Mouse (Mus musculus): ENCODE data around the gene Fhod1. TPM values are rescaled to one million over a fixed set of nuclear protein-coding genes. Genes with fewer than 3 reads are reported as not detected.

The Fhod1 gene
- polyA plus RNA-seq (2017; shearing (Covaris generic)) = 1.7 TPM

DNA sequence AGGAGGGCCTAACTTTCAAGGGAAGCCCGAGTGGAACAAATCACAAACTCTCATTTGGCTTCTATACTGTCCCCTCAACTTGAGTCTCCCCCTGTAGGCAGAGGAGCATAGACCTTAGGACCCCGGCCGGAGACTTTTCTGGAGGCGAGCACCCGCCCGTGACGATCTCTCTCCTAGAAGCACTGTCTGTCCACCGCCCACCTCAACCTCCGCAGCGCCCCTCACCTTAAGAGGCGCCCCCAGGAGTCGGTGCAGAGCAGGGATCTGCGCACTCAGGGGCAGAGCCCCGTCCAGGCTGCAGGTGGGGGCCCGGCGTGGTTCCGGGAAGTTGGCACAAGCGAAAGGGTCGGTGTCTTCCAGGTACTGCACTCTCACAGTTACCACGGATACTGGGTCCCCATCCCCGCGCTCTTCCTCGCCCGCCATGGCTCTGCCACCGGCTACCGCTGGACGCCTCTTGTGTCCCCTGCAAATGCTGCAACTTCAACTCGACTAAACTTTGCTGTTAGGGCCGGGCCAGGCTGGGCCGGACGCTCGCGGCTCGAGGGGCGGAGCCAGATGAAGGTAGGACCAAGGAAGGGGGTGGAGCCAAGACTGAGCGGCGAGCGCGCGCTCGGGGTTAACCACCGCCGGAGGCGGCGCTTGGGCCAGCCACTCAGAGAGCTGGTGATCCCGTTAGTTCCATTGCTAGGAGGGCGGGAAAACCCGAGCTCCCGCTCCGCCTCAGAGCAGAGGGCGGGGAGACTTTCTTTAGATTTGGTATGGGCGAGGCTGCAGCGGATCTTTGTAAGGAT is at the start of gene Fhod1:
Gene Fhod1 (minus strand): TSS at position 526 of the 794 bp plus-strand sequence.

DNA sequence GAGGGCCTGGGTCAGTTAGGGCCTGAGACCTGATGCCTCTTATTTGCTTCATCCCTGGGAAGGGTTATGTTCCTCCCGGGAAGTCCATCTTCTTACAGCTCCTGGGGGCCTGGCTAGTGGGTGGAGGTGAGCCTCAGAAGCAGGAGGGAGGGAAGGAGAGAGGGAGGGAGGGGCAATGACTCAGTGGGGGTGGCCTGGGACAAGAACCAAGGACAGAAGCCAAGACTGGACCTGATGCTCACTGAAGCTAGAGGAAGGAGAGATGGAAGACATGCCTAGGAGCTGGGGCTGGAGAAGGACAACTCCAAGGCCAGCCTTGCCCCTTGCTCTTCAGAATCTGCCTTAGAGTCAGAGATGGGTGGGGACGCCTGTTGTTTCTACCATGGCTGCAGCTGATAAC is 25.3 kb upstream of the Fhod1 start, which contains the start of gene Plekhg4:
Gene Plekhg4 (plus strand): TSS at position 243 of the 400 bp plus-strand sequence.

DNA sequence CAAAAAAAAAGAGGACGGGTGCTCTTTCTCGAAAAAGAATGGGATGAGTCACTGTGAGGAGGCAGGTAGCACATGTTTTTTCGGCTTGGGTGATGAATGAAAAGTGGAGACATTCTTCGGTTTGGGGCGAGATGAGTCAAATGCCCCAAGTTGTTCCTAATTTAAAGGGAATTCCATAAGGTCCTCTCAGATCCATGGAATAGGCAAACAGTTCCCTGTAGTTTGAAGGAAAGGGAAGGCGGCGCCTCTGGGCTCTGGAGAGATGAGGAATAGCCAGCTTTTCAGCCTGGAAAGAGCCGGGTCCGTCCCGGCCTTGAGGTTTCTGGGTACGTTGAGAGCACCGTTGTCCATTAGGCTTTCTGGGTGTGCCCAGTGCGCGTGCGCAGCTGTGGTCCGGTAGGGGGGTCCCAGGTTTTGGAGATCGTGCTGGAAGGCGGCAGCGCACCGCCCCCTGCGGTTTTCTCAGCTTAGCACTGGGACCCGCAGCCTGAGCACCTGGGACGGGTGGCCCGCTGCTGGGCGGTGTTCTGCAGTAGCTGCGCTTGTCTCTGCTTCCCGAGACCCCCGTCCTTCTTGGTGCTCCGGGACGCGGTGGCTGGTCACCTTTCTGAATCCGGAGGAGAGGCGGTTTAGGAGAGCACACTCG is 820 bp upstream of the Fhod1 start, which contains the start of gene Slc9a5:
Gene Slc9a5 (plus strand): TSS at position 394 of the 646 bp plus-strand sequence.

DNA sequence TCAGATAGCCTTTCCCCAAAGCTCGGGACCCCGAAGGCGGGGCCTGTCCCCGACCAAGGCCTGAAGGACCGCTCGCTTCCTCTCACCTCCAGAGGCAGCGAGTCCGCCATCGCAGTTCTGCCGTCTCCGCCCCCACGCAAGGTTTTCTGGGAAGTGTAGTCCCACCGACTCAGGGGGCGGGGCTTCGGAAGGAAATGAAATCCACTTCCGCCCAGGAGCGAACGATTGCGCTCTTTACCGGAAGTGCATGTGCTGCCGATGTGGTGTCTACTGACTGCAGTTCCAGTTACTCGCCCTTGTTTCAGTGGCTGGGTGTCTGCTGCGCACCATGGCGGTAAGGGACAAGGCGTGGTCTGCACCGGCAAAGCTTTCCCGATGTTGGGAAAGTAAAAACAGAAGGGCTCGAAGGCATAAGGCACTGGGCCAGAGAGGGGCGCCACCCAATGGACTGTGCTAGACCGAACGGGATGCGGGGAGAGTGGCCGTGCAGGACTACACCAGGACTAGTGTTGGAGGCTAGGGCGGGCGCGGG is 21.5 kb downstream of the Fhod1 start, which contains the start of the genes Lrrc29 and Tmem208:
Gene Lrrc29 (minus strand): TSS at position 138 of the 532 bp plus-strand sequence.
Gene Tmem208 (plus strand): TSS at position 214 of the 532 bp plus-strand sequence.

DNA sequence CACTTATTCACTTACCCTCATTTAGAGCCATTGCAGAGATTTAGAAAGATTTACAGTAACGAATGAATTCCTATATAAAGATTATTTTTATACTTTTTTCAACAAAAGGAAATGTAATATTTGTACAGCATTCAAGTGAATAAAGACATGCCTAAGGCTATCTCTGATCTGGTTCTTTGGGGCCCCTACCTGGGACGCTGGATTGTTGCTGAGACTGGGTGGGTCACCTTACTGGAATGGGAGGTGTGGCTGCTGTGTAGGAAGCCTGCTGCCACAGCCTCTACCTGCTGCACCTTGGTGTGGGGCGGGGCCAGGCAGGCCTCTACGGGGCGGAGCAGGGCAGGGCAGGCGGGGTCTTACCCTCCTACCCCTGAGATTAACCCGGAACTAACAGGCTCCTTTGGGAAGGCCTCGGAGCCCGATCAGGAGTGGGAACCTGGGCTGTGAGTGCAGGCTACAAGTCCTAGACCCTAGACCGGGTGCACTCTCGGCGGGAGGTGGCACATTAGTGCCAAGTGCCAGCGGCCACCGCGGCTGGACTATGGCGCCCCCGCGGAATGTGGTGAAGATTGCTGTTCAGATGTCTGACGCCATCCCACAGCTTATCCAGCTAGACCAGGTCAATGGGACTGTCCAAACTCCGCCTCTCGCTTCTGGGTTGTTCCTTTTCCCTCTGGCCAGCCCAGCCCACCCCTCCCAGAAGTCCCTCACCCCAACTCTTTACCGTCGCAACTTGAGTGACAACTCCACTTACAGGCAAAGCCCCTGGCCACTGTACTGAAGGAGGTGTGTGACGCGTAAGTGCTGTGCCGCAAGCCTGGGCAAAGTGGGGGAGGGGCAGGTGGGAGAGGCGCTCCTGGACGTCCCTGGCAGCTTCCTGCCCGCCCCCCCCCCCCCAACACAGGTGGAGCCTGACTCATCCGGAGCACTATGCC is 42.3 kb downstream of the Fhod1 start, which contains the start of gene Elmo3:
Gene Elmo3 (plus strand): TSS at position 391 of the 935 bp plus-strand sequence.

DNA sequence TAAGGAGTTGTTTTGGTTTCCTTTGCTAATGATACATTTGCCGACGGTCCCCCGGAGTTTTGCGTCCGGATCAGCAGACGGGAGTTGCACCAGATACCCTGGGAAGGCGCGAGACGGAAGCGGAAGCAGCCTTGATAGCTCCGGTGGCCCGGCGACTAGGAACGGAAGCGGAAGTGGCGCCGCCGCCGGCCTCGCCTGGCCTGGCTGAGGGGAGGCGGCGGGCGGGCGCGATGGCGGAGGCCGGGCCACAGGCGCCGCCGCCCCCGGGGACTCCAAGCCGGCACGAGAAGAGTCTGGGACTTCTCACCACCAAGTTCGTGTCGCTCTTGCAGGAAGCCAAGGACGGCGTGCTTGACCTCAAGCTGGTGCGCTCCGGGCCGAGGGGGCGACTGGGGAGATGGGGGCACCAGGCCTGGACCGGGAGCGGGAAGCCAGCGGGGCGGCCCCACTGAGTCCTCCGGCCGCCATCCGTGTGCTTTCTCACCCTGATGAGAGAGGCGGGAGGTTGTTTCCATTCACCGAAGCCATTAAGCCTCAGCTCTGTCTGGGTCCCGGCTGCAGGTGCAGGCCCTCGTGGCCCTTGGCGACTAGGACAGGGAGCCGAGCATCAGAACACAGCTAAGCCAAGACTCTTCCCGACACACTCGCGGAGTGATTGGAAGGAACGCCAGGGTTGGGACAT is 50.1 kb downstream of the Fhod1 start, which contains the start of gene E2f4:
Gene E2f4 (plus strand): TSS at position 153 of the 682 bp plus-strand sequence.

DNA sequence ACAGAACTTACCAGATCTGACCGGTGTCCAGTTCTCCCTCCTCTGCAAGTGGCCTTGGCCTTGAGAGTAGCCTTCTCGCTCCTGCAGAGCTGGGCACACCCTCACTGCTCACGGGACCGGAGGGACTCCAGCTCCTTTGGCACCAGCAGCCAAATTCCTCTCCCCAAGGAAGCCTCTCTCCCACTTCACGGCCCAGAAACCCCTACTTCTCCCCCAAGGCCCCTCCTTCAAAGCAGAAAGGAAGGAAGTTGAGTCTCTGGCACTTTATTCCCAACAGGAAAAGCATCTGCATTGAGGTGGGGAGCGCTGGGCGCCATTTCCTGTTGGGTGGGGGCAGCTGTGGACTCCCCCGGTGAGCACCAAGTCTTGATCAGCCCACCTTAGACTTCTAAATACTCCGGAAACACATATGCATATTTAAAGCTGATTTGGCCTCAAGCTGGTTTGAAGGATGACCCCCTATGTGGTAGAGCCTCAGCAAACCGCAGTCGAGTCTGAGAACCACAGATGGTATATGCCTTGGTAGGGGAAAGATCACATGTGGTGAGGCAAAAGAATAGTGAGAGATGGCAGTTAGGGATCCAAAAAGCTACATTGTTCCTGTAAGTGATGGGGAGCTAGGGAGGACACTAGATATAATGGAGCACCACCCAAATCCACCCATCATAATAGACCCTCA is 51.7 kb downstream of the Fhod1 start, which contains the start of gene Exoc3l:
Gene Exoc3l (minus strand): TSS at position 207 of the 679 bp plus-strand sequence.

DNA sequence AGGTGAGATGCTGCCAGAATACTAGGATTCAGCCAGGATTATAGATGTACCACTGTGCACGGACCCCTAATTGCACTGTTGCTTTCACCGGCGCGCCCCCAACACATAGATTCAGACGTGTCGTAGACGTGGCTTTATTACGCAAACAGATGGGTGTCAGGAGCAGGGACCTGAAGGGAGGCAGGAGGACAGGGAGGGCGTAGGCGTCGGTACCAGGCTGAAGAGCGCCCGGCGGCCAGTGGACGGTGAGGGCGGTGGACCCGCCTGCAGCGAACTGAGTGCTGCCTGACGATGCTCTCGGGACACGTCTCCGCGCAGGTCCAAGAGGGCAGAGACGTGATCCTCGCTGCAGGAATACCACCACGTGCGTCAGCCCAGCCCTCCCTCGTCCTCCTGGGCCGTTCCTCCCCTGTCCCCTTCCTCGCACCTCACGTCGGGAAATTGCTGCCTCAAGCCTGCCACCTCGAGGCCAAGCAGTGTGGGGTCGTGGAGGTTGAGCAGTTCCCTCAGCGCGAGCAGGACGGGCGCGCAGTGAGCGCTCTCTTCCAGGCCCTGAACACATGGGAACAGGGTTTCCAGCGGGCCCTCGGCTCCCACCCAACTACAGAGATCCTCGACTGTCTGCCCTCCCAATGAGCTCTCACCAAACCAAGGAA is 57.8 kb downstream of the Fhod1 start, which contains the start of gene 4931428F04Rik:
Gene 4931428F04Rik (minus strand): TSS at position 60 of the 656 bp plus-strand sequence.

Other genes with a start within 250 kb of the Fhod1 start
- not detected for gene Ces4a, start 216.2 kb downstream of the Fhod1 start, polyA plus RNA-seq (2017; shearing (Covaris generic))
- 118 TPM for gene Cbfb, start 177.3 kb downstream of the Fhod1 start, polyA plus RNA-seq (2017; shearing (Covaris generic))
- gene D230025D16Rik, start 122.8 kb downstream of the Fhod1 start, polyA plus RNA-seq (2017; shearing (Covaris generic)) = 27.3 TPM
- 0.92 TPM for gene B3gnt9, start 92.8 kb downstream of the Fhod1 start, polyA plus RNA-seq (2017; shearing (Covaris generic))
- gene Tradd, start 83.3 kb downstream of the Fhod1 start, polyA plus RNA-seq (2017; shearing (Covaris generic)) = 80.1 TPM
- 21.7 TPM for gene Fbxl8, start 83.3 kb downstream of the Fhod1 start, polyA plus RNA-seq (2017; shearing (Covaris generic))
- 0.80 TPM for gene Hsf4, start 78.2 kb downstream of the Fhod1 start, polyA plus RNA-seq (2017; shearing (Covaris generic))
- not detected for gene Nol3, start 71.8 kb downstream of the Fhod1 start, polyA plus RNA-seq (2017; shearing (Covaris generic))
- gene 4931428F04Rik, start 58.1 kb downstream of the Fhod1 start, polyA plus RNA-seq (2017; shearing (Covaris generic)) = 1.3 TPM
- gene Exoc3l, start 51.9 kb downstream of the Fhod1 start, polyA plus RNA-seq (2017; shearing (Covaris generic)) = 1.5 TPM
- gene E2f4, start 50.3 kb downstream of the Fhod1 start, polyA plus RNA-seq (2017; shearing (Covaris generic)) = 168 TPM
- 9.4 TPM for gene Elmo3, start 42.4 kb downstream of the Fhod1 start, polyA plus RNA-seq (2017; shearing (Covaris generic))
- 4.7 TPM for gene Lrrc29, start 21.7 kb downstream of the Fhod1 start, polyA plus RNA-seq (2017; shearing (Covaris generic))
- 127 TPM for gene Tmem208, start 21.6 kb downstream of the Fhod1 start, polyA plus RNA-seq (2017; shearing (Covaris generic))
- 0.91 TPM for gene Slc9a5, start 890 bp upstream of the Fhod1 start, polyA plus RNA-seq (2017; shearing (Covaris generic))
- not detected for gene Plekhg4, start 25.3 kb upstream of the Fhod1 start, polyA plus RNA-seq (2017; shearing (Covaris generic))
- gene Kctd19, start 65.5 kb upstream of the Fhod1 start, polyA plus RNA-seq (2017; shearing (Covaris generic)) = 0.10 TPM
- gene Lrrc36, start 65.6 kb upstream of the Fhod1 start, polyA plus RNA-seq (2017; shearing (Covaris generic)) = not detected
- 0.35 TPM for gene Tppp3, start 123.6 kb upstream of the Fhod1 start, polyA plus RNA-seq (2017; shearing (Covaris generic))
- gene Zdhhc1, start 148.9 kb upstream of the Fhod1 start, polyA plus RNA-seq (2017; shearing (Covaris generic)) = 5.9 TPM
- not detected for gene Hsd11b2, start 170.8 kb upstream of the Fhod1 start, polyA plus RNA-seq (2017; shearing (Covaris generic))
- 46.7 TPM for gene Atp6v0d1, start 218.1 kb upstream of the Fhod1 start, polyA plus RNA-seq (2017; shearing (Covaris generic))

Data from CD4-positive, CD25-positive, alpha-beta regulatory T cell (primary cell).